Mouse (Mus musculus): ENCODE measurements around the gene Pet2.

Pet2 gene

GRCm38 (mm10) chrX:89409589-89409988 lies at the start of gene Pet2:
Gene Pet2, minus strand, starts transcription at chrX:89409689.
- no peak for DNase-seq (ENCODE audit: low spot score in 2 of 2)

All from right cerebral cortex, postnatal 10 days (tissue).